Mouse (Mus musculus) left cerebral cortex, adult 9 months (tissue): Measurements from ENCODE around the gene Sppl3.

ENCODE experiments used
- DNase-seq, 2 experiments: peaks; one replicate each; pipeline ENCODE4 v3.0.0; 2022; ENCODE audit warnings: low spot score in 2 of 2

The Sppl3 gene

GRCm38 (mm10) chr5:115125211-115125871, 114.4 kb downstream of the Sppl3 start:
- peak; percentile 62 to 91 for DNase-seq

GRCm38 (mm10) chr5:115126578-115127312, 115.8 kb downstream of the Sppl3 start:
- DNase-seq = no peak

- DNase-seq = no peak
Measured at GRCm38 (mm10) chr5:115127421-115128179, 116.7 kb downstream of the Sppl3 start.

GRCm38 (mm10) chr5:115129328-115129727, 118.4 kb downstream of the Sppl3 start:
- no peak for DNase-seq

- no peak for DNase-seq
Measured at GRCm38 (mm10) chr5:115132465-115132864, 121.5 kb downstream of the Sppl3 start.

GRCm38 (mm10) chr5:115133358-115134066, 122.6 kb downstream of the Sppl3 start:
- no peak for DNase-seq

- DNase-seq = peak; percentile 66 to 84
Measured at GRCm38 (mm10) chr5:115134234-115135165, 123.6 kb downstream of the Sppl3 start, which contains the start of gene Unc119b. Gene Unc119b, minus strand, starts transcription at chr5:115134975.

- DNase-seq = no peak
Measured at GRCm38 (mm10) chr5:115139124-115139523, 128.2 kb downstream of the Sppl3 start.

GRCm38 (mm10) chr5:115140726-115141125, 129.8 kb downstream of the Sppl3 start:
- DNase-seq = no peak

- no peak for DNase-seq
Measured at GRCm38 (mm10) chr5:115142166-115142697, 131.3 kb downstream of the Sppl3 start.

- DNase-seq = no peak
Measured at GRCm38 (mm10) chr5:115143552-115143951, 132.6 kb downstream of the Sppl3 start.

GRCm38 (mm10) chr5:115144471-115144870, 133.5 kb downstream of the Sppl3 start:
- DNase-seq = no peak

GRCm38 (mm10) chr5:115145253-115145968, 134.5 kb downstream of the Sppl3 start:
- DNase-seq = no peak

GRCm38 (mm10) chr5:115145976-115146746, 135.2 kb downstream of the Sppl3 start:
- DNase-seq = no peak

- no peak for DNase-seq
Measured at GRCm38 (mm10) chr5:115146747-115147130, 135.8 kb downstream of the Sppl3 start.

- no peak for DNase-seq
Measured at GRCm38 (mm10) chr5:115147388-115147787, 136.5 kb downstream of the Sppl3 start.

- no peak for DNase-seq
Measured at GRCm38 (mm10) chr5:115148378-115148777, 137.4 kb downstream of the Sppl3 start.
